Mouse (Mus musculus) midbrain, embryonic 15.5 days (tissue): ENCODE results near the gene Gadd45b. TPM values are rescaled to one million over a fixed set of nuclear protein-coding genes. Genes with fewer than 3 reads are reported as not detected.

ENCODE experiments used
- ATAC-seq: fragments of 200-750 bp; cut with Nextera tagmentation; replicated peaks from 2 replicates; pipeline ENCODE4 v1.8.0; 2017; ENCODE audit warnings: moderate TSS enrichment
- H3K27ac ChIP-seq: fragments of 300-500 bp; sonication (generic); 2 replicates; pipeline ENCODE4 v1.5.1; 2015; ENCODE audit warnings: mild to moderate bottlenecking, inconsistent platforms
- H3K27me3 ChIP-seq: fragments of 300-500 bp; sonication (generic); replicated peaks from 2 replicates; pipeline ENCODE4 v1.6.1; 2015; ENCODE audit warnings: inconsistent platforms
- H3K36me3 ChIP-seq: fragments of 300-500 bp; sonication (generic); replicated peaks from 2 replicates; pipeline ENCODE4 v1.6.1; 2015; ENCODE audit warnings: inconsistent platforms
- H3K4me1 ChIP-seq: fragments of 300-500 bp; sonication (generic); 2 replicates; pipeline ENCODE4 v1.6.1; 2015; ENCODE audit warnings: inconsistent platforms
- H3K4me2 ChIP-seq: fragments of 300-500 bp; sonication (generic); 2 replicates; pipeline ENCODE4 v1.6.1; 2015; ENCODE audit warnings: inconsistent platforms, mild to moderate bottlenecking, moderate library complexity
- H3K4me3 ChIP-seq: fragments of 300-500 bp; sonication (generic); 2 replicates; pipeline ENCODE4 v1.5.1; 2015; ENCODE audit warnings: mild to moderate bottlenecking, inconsistent platforms
- H3K9ac ChIP-seq: fragments of 300-500 bp; sonication (generic); 2 replicates; pipeline ENCODE4 v1.6.1; 2015; ENCODE audit warnings: mild to moderate bottlenecking, inconsistent platforms
- H3K9me3 ChIP-seq: fragments of 300-500 bp; sonication (generic); 2 replicates; pipeline ENCODE4 v1.6.1; 2016; ENCODE audit warnings: inconsistent platforms
- WGBS: fragments of 180-500 bp; shearing (Covaris S2); methylation state at CpG from one replicate; pipeline ENCODE4 v1.1.7; 2015; ENCODE audit warnings: mixed read lengths; 5-methylcytosine and 5-hydroxymethylcytosine counted together
- polyA plus RNA-seq: library from polyadenylated mRNA; unstranded; fragments of >200 nt; fragmentation: Nextera tagmentation; extraction: Ambion mirVana; gene quantifications from 2 replicates; pipeline ENCODE4 v1.2.1, GENCODE M21; 2015

Gene Gadd45b
- polyA plus RNA-seq, 1 experiment from 2014 or later: 5.5 TPM

- WGBS: under 1% methylated on average over 72 of the region's 72 CpGs
These were observed 29.3 kb upstream of the Gadd45b start, which contains the start of gene Timm13 for GRCm38 (mm10) chr10:80900318-80901247. TSS of gene Timm13 (minus strand) at chr10:80900969.

DNA sequence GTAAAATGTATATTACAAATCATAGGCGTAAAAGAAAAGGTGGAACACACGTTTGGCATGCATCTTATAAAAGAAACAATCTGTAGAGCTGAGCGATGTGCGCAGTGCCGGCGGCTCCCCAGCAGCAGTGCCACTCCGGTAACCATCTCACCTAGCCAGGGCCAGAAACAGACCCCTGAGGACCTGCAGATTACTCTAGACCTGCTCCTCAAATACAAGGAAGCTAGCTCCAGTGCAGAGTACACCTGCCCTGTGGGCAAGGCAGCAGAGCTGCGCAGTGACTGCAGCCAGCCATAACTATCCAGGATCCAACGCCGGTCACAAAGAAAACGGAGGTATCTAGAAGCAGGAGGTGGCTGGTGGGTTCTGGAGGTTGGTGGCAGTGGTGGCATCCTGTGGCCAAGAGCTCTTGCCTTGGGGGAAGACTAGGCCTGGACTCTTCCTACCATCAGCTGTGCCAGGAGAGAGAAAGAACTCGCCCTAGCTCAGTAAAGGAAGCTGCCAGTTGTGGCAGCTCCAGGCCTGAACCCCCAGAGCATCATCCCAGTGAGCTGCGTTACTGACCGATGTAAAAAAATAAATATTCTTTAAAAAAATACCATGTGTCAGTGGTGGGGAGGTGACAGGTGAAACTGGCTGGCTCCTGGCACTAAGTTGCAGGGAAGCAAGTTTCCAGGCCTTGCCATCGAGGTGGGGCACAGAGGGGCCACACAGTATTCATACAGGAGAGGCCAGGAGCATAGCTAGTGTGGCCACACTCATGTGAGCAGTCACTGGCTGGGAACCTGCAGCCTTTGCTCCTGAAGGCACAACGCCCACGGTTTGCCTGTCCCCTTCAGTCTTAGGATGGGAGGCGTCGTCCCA is 28.2 kb upstream of the Gadd45b start:
- H3K4me3 ChIP-seq: peak overlapping the region; percentile 84; the same call in 1 of the 2 replicates
- H3K9ac ChIP-seq: no peak overlapping the region
- no peaks in the 10 kb centered on the region for H3K27me3 ChIP-seq
- H3K4me2 ChIP-seq: peak overlapping the region; percentile 76; the same call in 1 of the 2 replicates
- H3K36me3 ChIP-seq: peaks cover 38% of the 10 kb centered on the region
- H3K27ac ChIP-seq: peak overlapping the region; percentile 89
- peaks cover 19% of the 10 kb centered on the region for H3K4me1 ChIP-seq
- H3K9me3 ChIP-seq: no peaks in the 10 kb centered on the region
- WGBS: 88% methylated on average over 19 of the region's 19 CpGs
- no peak for ATAC-seq

More at GRCm38 (mm10) chr10:80900318-80901247, 29.3 kb upstream of the Gadd45b start, which contains the start of gene Timm13:
- Histone ChIP-seq H3K27me3 (no peaks in the 10 kb centered on the region), H3K4me3 (peak within 1 kb of the TSS; percentile 84), H3K36me3 (peaks cover 35% of the 10 kb centered on the region), H3K9me3 (no peaks in the 10 kb centered on the region), H3K4me1 (peaks cover 19% of the 10 kb centered on the region), H3K9ac (peak within 1 kb of the TSS; percentile 83), H3K27ac (peak within 1 kb of the TSS; percentile 89), H3K4me2 (peak within 1 kb of the TSS; percentile 76)
- ATAC-seq: peak; percentile 96

DNA sequence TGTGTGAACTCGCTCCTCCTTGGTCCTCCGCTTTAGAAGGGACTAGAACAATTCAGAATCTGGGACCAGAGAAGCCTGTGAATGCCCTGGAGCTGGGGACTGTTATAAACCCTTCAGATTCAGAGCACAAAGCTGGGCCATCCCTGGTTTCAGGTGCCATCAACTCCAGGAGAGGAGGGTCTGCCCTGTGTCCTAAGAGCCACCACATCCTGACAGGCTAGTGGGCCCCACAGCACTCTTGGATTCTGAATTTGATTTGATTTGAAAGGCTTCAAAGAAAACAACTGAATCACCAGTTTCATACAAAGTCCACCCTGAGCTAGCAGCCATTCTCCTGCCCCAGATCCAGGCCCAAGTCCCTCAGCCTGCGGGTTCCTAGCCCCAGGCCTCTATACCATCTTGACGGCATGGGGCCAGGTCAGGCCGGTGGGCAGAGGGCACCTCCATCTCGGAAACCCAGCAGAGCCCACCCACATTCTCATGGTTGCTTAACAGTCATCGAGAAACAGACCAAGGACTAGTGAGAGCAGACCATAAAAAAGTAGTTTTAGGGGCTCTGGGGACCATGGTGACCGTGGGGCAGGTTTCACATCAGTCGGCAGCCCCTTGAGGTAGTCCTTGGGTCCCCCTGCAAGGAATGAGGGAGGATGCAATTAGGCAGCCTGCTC is 27.5 kb upstream of the Gadd45b start:
- H3K9ac ChIP-seq: no peak overlapping the region
- no peaks in the 10 kb centered on the region for H3K27me3 ChIP-seq
- WGBS: 97% methylated on average over 9 of the region's 9 CpGs
- no peak overlapping the region for H3K4me3 ChIP-seq
- H3K36me3 ChIP-seq: peaks cover 38% of the 10 kb centered on the region
- H3K27ac ChIP-seq: no peak overlapping the region
- no peak overlapping the region for H3K4me2 ChIP-seq
- peaks cover 19% of the 10 kb centered on the region for H3K4me1 ChIP-seq
- no peaks in the 10 kb centered on the region for H3K9me3 ChIP-seq
- no peak for ATAC-seq

- no peak for ATAC-seq
- H3K36me3 ChIP-seq: peaks cover 43% of the 10 kb centered on the region
- 94% methylated on average over 10 of the region's 10 CpGs for WGBS
- H3K27ac ChIP-seq: no peak overlapping the region
- H3K27me3 ChIP-seq: no peaks in the 10 kb centered on the region
- peaks cover 19% of the 10 kb centered on the region for H3K4me1 ChIP-seq
- H3K4me3 ChIP-seq: no peak overlapping the region
- H3K9me3 ChIP-seq: no peaks in the 10 kb centered on the region
- no peak overlapping the region for H3K9ac ChIP-seq
- no peak overlapping the region for H3K4me2 ChIP-seq
These were observed 26.6 kb upstream of the Gadd45b start for GRCm38 (mm10) chr10:80903282-80903681.

GRCm38 (mm10) chr10:80904004-80904693 is 25.7 kb upstream of the Gadd45b start:
- WGBS: 88% methylated on average over 28 of the region's 28 CpGs

DNA sequence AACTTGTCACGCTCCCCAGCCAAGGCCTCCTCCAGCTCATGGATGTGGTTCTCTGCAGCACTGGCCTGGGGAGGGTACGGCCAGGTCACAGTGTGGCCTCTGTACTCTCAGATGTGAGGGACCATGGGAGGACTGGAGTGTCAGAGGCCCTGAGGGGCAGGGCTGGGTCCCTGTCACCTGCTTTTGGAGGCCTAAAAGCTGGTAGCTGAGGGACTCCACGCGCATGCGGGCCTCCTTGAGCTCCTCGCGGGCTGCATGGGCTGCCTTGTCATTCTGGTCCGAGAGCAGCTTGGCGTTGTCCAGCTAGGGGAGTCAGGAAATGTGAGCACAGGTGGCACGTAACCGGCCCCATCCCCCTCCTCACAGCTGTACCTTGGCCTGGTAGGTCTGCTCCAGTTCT is 25.2 kb upstream of the Gadd45b start:
- H3K27me3 ChIP-seq: no peaks in the 10 kb centered on the region
- ATAC-seq: no peak
- H3K4me2 ChIP-seq: no peak overlapping the region
- peaks cover 9% of the 10 kb centered on the region for H3K4me1 ChIP-seq
- WGBS: 93% methylated on average over 11 of the region's 11 CpGs
- peaks cover 53% of the 10 kb centered on the region for H3K36me3 ChIP-seq
- no peak overlapping the region for H3K4me3 ChIP-seq
- no peak overlapping the region for H3K27ac ChIP-seq
- no peaks in the 10 kb centered on the region for H3K9me3 ChIP-seq
- no peak overlapping the region for H3K9ac ChIP-seq

More at GRCm38 (mm10) chr10:80904004-80904693, 25.7 kb upstream of the Gadd45b start:
- Histone ChIP-seq H3K4me2 (no peak overlapping the region), H3K27ac (no peak overlapping the region), H3K36me3 (peaks cover 47% of the 10 kb centered on the region), H3K4me3 (no peak overlapping the region), H3K27me3 (no peaks in the 10 kb centered on the region), H3K4me1 (peaks cover 15% of the 10 kb centered on the region), H3K9me3 (no peaks in the 10 kb centered on the region), H3K9ac (no peak overlapping the region)
- no peak for ATAC-seq

DNA sequence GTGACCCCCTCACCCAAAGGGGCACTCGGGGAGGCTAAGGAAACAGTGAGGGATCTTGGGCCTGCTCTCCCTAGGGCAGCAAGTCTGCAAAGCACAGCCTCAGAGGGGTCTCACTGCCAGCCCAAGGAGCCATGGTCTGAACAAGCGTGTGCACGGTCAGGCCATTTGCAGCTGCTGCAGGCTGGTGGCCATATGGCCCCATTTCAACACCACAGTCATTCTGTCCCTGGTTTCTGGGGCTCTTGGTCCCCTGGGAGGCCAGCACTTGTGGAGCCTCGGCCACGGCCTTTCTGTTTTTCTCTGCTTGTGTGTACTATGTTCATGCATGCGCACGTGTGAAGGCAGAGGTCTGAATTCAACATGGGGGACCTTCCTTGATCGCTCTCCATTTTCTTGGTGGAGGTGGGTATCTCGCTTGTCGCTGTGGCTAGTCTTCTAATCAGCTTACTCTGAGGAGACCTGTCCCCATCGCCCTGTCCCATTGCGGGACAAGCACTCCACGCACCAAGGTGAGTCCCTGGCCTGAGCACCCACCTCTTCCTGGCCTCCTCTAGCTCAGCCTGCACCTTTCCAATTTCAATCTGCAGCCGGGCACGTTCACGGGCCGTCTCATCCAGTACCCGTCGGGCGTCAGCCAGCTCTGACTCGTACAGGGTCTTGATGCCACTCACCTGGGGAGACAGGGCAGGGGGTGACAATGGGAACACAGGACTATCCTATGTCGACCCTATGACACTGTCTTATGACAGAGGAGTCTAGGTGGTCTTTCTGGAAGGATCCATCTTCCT is 20.3 kb upstream of the Gadd45b start:
- no peak for ATAC-seq
- WGBS: 94% methylated on average over 22 of the region's 22 CpGs

DNA sequence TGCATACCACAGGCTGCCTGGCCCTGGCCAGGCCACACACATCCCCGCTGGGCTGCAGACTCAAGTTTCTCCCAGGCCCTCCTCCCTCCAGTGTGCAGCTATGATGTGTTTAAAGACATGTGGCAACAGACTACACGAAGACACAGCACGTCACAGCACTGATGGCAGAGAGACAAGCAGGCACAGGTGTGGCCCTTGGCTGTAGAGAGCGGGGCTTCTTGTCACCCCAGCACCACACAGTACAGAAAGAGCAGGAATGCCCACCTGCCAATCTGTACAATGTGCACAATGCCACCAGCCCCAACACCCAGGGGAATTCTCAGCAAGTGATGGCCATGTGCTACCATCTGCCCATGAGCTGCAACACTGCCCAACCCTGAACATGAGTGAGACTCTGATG is 18.5 kb upstream of the Gadd45b start:
- Histone ChIP-seq H3K36me3 (peaks cover 24% of the 10 kb centered on the region), H3K27me3 (no peaks in the 10 kb centered on the region)
- ATAC-seq: no peak

More for the DNA sequence above, 20.3 kb upstream of the Gadd45b start:
- Histone ChIP-seq H3K9ac (no peak overlapping the region), H3K27ac (no peak overlapping the region), H3K27me3 (no peaks in the 10 kb centered on the region), H3K4me1 (no peaks in the 10 kb centered on the region), H3K9me3 (no peaks in the 10 kb centered on the region), H3K36me3 (peaks cover 36% of the 10 kb centered on the region), H3K4me3 (no peak overlapping the region), H3K4me2 (no peak overlapping the region)

GRCm38 (mm10) chr10:80911891-80912290 is 18.0 kb upstream of the Gadd45b start:
- Histone ChIP-seq H3K4me2 (no peak overlapping the region), H3K4me3 (no peak overlapping the region), H3K4me1 (peaks cover 19% of the 10 kb centered on the region), H3K27me3 (no peaks in the 10 kb centered on the region), H3K36me3 (peaks cover 24% of the 10 kb centered on the region), H3K27ac (no peak overlapping the region), H3K9ac (no peak overlapping the region), H3K9me3 (no peaks in the 10 kb centered on the region)
- ATAC-seq: no peak

More for the DNA sequence above, 18.5 kb upstream of the Gadd45b start:
- Histone ChIP-seq H3K27ac (no peak overlapping the region), H3K9ac (no peak overlapping the region), H3K4me1 (peaks cover 14% of the 10 kb centered on the region), H3K4me2 (no peak overlapping the region), H3K4me3 (no peak overlapping the region), H3K9me3 (no peaks in the 10 kb centered on the region)
- WGBS: 93% methylated on average over 4 of the region's 4 CpGs

- peaks cover 25% of the 10 kb centered on the region for H3K4me1 ChIP-seq
- H3K27me3 ChIP-seq: no peaks in the 10 kb centered on the region
- H3K36me3 ChIP-seq: peaks cover 19% of the 10 kb centered on the region
- no peaks in the 10 kb centered on the region for H3K9me3 ChIP-seq
- H3K4me3 ChIP-seq: no peak overlapping the region
- no peak overlapping the region for H3K27ac ChIP-seq
- ATAC-seq: no peak
- no peak overlapping the region for H3K9ac ChIP-seq
- no peak overlapping the region for H3K4me2 ChIP-seq
- WGBS: 90% methylated on average over 7 of the region's 8 CpGs
These were observed 16.4 kb upstream of the Gadd45b start for GRCm38 (mm10) chr10:80913364-80914011.
